Mouse (Mus musculus): ENCODE measurements around the gene Gck. TPM values are rescaled to one million over a fixed set of nuclear protein-coding genes. Genes with fewer than 3 reads are reported as not detected.
A peak's percentile ranks its signal among the peaks of the same experiment; 100 is the strongest.

The Gck gene
- polyA plus RNA-seq, 1 experiment from 2014 or later = 0.44 TPM

DNA sequence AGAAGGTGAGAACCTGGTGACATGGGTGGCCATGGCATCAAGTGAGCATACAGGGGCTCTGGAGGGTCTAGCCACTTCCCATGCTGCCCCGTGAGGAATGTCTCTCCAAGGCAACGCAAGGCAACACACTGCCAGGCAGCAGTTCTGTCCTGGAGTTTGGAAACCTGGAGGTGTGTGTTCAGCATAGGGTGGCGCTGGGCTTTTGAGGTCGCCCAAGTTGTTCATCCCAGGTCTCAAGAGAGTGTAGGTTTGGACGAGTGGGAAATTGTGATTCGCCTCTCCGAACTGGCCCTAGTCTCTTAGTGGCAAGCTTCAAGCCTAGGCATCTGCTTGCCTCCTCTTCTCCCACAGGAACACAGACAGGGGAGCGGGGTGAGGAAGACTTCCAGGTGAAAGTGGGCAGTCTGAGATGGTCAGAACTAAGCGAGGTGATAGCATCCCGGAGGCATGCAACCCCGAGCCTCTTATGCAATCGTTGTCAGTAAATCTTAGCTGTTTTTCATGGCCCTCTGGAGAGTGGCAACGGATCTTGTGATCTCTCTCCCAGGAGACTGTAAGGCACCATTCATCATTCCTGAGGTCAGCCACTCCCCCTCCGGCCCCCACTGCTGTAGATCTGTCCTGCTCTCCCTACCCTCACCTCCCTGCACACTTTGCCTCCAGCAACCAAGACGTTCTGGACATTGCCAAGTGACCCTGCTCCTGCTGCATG, 87.3 kb downstream of the Gck start:
- 19% methylated on average over 15 of the region's 15 CpGs for WGBS
- Histone ChIP-seq H3K36me3 (ENCODE audit: control insufficient read depth, insufficient read depth) (no peaks in the 10 kb centered on the region; the same call in 1 of the 2 replicates), H3K27ac (ENCODE audit: low read depth, low read length) (no peak overlapping the region), H3K4me3 (ENCODE audit: low read depth, low read length) (peak overlapping the region; percentile 46), H3K4me2 (replicated peaks; ENCODE audit: low read depth) (peak overlapping the region; percentile 76), H3K4me1 (replicated peaks; ENCODE audit: control insufficient read depth, insufficient read depth, low read length) (no peaks in the 10 kb centered on the region), H3K9ac (ENCODE audit: low read depth, low read length) (peak overlapping the region; percentile 40; the same call in 1 of the 2 replicates), H3K27me3 (replicated peaks; ENCODE audit: control insufficient read depth, insufficient read depth, low read length) (peaks cover 14% of the 10 kb centered on the region; the same call in 1 of the 2 replicates), H3K9me3 (ENCODE audit: control insufficient read depth) (no peaks in the 10 kb centered on the region)
- no peak for TF ChIP-seq CTCF (IDR thresholded peaks at IDR 0.05; ENCODE audit: low read depth)
- ATAC-seq = no peak

DNA sequence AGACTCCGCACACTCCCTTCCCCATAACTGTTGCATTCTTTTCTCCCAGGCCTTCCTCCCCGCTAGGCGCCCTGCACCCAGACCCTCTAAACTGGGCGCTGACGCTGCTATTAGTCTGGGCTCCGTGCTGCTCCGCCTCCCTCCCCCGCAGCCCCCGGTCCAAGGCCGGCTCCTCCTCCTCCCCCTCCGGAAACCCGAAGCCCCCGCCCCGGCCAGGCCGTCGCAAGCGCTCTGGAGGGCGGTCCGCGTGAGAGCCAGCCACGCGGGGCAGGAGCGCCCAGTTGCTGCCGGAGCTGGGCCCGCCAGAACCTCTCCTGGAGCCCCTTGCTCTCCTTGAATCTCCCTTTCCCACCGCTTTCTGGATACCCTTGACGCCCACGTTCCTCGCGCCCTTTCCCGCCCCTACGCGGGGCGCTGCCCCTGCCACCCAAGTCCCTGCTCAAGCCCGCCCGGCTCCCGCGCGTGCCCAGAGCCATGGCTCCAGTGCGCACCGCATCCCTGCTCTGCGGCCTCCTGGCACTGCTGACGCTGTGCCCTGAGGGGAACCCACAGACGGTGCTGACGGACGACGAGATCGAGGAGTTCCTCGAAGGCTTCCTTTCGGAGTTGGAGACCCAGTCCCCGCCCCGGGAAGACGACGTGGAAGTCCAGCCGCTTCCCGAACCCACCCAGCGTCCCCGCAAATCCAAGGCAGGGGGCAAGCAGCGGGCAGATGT, 88.0 kb downstream of the Gck start, which contains the start of gene Aebp1:
Gene Aebp1 (plus strand): TSS at position 270 of the 716 bp plus-strand sequence.
- Histone ChIP-seq H3K36me3 (ENCODE audit: control insufficient read depth, insufficient read depth) (no peaks in the 10 kb centered on the region; the same call in 1 of the 2 replicates), H3K4me3 (ENCODE audit: low read depth, low read length) (peak within 1 kb of the TSS; percentile 46), H3K9me3 (ENCODE audit: control insufficient read depth) (no peaks in the 10 kb centered on the region), H3K27me3 (replicated peaks; ENCODE audit: control insufficient read depth, insufficient read depth, low read length) (peaks cover 14% of the 10 kb centered on the region; the same call in 1 of the 2 replicates), H3K4me1 (replicated peaks; ENCODE audit: control insufficient read depth, insufficient read depth, low read length) (no peaks in the 10 kb centered on the region), H3K4me2 (replicated peaks; ENCODE audit: low read depth) (peak within 1 kb of the TSS; percentile 76), H3K27ac (ENCODE audit: low read depth, low read length) (no peak within 1 kb of the TSS), H3K9ac (ENCODE audit: low read depth, low read length) (peak within 1 kb of the TSS; percentile 40)
- 2% methylated on average over 55 of the region's 59 CpGs for WGBS
- ATAC-seq = 0 out of 2 replicates have a peak, but pooled peaks have one; percentile 22
- TF ChIP-seq CTCF (IDR thresholded peaks at IDR 0.05; ENCODE audit: low read depth) = 0 out of 2 replicates have a peak, but pooled peaks have one; percentile 1

DNA sequence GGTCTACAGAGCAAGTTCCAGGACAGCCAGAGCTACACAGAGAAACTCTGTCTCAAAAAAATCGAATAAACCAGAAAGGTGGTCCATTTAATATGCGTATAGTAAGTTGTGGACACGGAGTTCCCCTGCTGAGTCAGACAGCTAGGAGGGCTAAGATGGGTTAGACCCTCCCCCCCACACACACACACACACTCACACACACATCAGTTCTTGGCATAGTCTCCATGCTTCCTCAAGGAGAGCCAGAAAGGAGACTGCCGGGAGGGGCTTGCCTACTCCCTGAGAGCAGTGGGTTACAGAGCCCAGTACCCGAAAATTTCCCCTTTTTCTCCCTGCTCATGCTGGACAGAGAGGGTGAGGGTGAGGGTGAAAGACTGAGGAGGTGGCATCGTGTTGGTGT, 89.2 kb downstream of the Gck start:
- Histone ChIP-seq H3K27ac (ENCODE audit: low read depth, low read length) (no peak overlapping the region), H3K9ac (ENCODE audit: low read depth, low read length) (no peak overlapping the region), H3K27me3 (replicated peaks; ENCODE audit: control insufficient read depth, insufficient read depth, low read length) (peaks cover 14% of the 10 kb centered on the region; the same call in 1 of the 2 replicates), H3K36me3 (ENCODE audit: control insufficient read depth, insufficient read depth) (no peaks in the 10 kb centered on the region; the same call in 1 of the 2 replicates), H3K4me1 (replicated peaks; ENCODE audit: control insufficient read depth, insufficient read depth, low read length) (no peaks in the 10 kb centered on the region), H3K9me3 (ENCODE audit: control insufficient read depth) (no peaks in the 10 kb centered on the region), H3K4me3 (ENCODE audit: low read depth, low read length) (no peak overlapping the region), H3K4me2 (replicated peaks; ENCODE audit: low read depth) (no peak overlapping the region)
- no peak for TF ChIP-seq CTCF (IDR thresholded peaks at IDR 0.05; ENCODE audit: low read depth)
- no peak for ATAC-seq
- 50% methylated on average over 6 of the region's 6 CpGs for WGBS

DNA sequence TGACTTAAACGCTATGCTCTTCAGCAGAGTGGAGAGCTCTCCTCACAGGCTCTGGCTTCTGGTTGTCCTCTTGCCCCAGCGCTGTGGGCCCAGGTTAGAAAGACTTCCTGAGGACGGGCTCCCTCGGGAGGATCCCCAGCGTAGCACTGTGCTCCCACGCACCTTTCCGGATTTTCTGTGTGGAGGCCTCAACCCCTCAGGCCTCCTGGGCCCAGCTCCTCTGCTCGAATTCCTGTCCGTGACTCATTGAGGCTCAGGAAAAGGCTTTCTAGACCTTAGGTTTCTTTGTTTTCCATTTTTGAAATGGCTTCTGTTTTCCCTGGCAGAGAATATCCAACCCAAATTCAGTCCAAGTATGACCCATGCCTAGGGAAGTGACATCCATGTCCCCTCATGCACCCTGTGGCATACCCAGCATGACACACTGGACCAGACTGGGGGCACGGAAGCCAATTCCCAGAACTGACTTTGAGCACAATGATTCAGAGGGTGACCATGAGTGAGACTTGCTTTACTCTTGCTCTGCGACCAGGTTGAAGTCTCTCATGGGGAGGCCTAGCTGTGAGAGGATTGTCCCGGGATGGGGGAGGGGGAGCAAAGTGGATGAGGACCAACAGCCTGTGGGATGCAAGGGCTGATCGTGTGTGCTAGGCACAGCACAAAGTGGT, 89.9 kb downstream of the Gck start:
- no peak for TF ChIP-seq CTCF (IDR thresholded peaks at IDR 0.05; ENCODE audit: low read depth)
- Histone ChIP-seq H3K9me3 (ENCODE audit: control insufficient read depth) (no peaks in the 10 kb centered on the region), H3K36me3 (ENCODE audit: control insufficient read depth, insufficient read depth) (no peaks in the 10 kb centered on the region; the same call in 1 of the 2 replicates), H3K9ac (ENCODE audit: low read depth, low read length) (no peak overlapping the region), H3K4me2 (replicated peaks; ENCODE audit: low read depth) (no peak overlapping the region), H3K27me3 (replicated peaks; ENCODE audit: control insufficient read depth, insufficient read depth, low read length) (peaks cover 14% of the 10 kb centered on the region; the same call in 1 of the 2 replicates), H3K27ac (ENCODE audit: low read depth, low read length) (no peak overlapping the region), H3K4me3 (ENCODE audit: low read depth, low read length) (no peak overlapping the region), H3K4me1 (replicated peaks; ENCODE audit: control insufficient read depth, insufficient read depth, low read length) (no peaks in the 10 kb centered on the region)
- no peak for ATAC-seq
- 90% methylated on average over 13 of the region's 13 CpGs for WGBS

DNA sequence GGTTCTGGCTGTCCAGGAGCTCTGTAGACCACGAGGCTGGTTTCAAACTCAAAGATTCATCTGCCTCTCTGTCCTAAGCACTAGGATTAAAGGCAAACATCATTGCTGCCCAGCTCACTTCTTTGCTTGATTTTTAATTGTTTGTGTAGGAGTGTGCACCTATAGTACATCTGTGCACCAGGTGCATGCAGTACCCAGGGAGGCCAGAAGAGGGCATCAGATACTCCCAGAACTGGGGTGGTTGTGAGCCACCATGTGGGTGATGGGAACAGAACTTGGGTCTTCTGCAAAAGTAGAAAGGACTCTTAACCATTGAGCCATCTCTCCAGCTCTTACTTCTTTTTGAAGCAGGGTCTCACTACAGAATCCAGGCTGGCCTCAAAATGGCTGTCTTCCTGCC, 91.2 kb downstream of the Gck start:
- ATAC-seq = no peak
- no peak overlapping the region for H3K4me2 ChIP-seq (replicated peaks; ENCODE audit: low read depth)
- no peaks in the 10 kb centered on the region for H3K4me1 ChIP-seq (replicated peaks; ENCODE audit: control insufficient read depth, insufficient read depth, low read length)
- H3K27me3 ChIP-seq (replicated peaks; ENCODE audit: control insufficient read depth, insufficient read depth, low read length) = peaks cover 14% of the 10 kb centered on the region; the same call in 1 of the 2 replicates
- H3K9me3 ChIP-seq (ENCODE audit: control insufficient read depth) = no peaks in the 10 kb centered on the region
- no peak overlapping the region for H3K27ac ChIP-seq (ENCODE audit: low read depth, low read length)
- WGBS = 76% methylated on average over 1 of the region's 1 CpGs
- H3K9ac ChIP-seq (ENCODE audit: low read depth, low read length) = no peak overlapping the region
- peak; percentile 50 for TF ChIP-seq CTCF (IDR thresholded peaks at IDR 0.05; ENCODE audit: low read depth)
- H3K4me3 ChIP-seq (ENCODE audit: low read depth, low read length) = no peak overlapping the region
- no peaks in the 10 kb centered on the region for H3K36me3 ChIP-seq (ENCODE audit: control insufficient read depth, insufficient read depth)

Data from intestine, postnatal 0 days (tissue).